Mouse (Mus musculus) small intestine, adult 2 months (tissue): ENCODE measurements at regions not wholly inside any gene's neighbourhood (a gene's known extent, or its start where the extent isn't known, plus 50 kb on each side); places are given as distances from the start of the nearest gene placed in this dataset.

Experiments used
- CTCF ChIP-seq: fragments of 200-500 bp; IDR thresholded peaks from 2 replicates; pipeline ENCODE4 v1.5.1; 2012; ENCODE audit warnings: low read depth, mild to moderate bottlenecking, control low read depth, inconsistent platforms, low read length, moderate library complexity, mixed read lengths; ENCODE audit not compliant: insufficient replicate concordance, insufficient read length; ENCODE audit errors: extremely low read depth
- POLR2A ChIP-seq: fragments of 200-500 bp; IDR thresholded peaks from 2 replicates; pipeline ENCODE4 v1.6.1; 2012; ENCODE audit warnings: low read depth, mild to moderate bottlenecking, control low read depth, inconsistent platforms, low read length, moderate library complexity

- TF ChIP-seq CTCF (no peak), POLR2A (no peak)
Measured at GRCm38 (mm10) chr13:107804418-107804817, 239.8 kb upstream of the Smim15 start.
